Mouse (Mus musculus) spleen, postnatal 14 days (tissue): ENCODE results near the gene Klk1b3.
"Not testable (repeated sequence)": the region's sequence is repeated elsewhere in the genome, so short reads cannot be mapped to it uniquely, and the experiment has no call there.

Experiments used
- DNase-seq, 2 experiments: peaks; one replicate each; pipeline ENCODE4 v3.0.0; 2021 to 2022; ENCODE audit warnings: low spot score in 2 of 2

The Klk1b3 gene

DNA sequence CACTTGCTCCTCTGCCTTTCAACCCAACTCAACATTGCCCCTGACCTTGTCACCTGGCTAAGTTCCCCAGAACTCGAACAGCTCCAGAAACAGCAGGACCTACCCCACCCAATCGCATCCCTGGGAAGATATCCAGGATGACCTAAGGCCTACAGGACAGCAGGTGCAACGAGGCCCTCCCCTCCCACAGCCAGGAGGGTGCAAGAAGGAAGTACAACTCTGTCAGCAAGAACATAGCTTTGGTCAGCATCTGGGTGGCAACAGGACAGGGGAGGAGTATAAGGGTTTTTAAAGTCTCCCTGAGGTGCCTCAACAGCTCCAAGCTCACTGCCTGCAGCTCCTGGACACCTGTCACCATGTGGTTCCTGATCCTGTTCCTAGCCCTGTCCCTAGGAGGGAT lies at the start of gene Klk1b3:
Klk1b3 (plus strand) TSS at position 301 of the 400 bp plus-strand sequence.
- no peak for DNase-seq

DNA sequence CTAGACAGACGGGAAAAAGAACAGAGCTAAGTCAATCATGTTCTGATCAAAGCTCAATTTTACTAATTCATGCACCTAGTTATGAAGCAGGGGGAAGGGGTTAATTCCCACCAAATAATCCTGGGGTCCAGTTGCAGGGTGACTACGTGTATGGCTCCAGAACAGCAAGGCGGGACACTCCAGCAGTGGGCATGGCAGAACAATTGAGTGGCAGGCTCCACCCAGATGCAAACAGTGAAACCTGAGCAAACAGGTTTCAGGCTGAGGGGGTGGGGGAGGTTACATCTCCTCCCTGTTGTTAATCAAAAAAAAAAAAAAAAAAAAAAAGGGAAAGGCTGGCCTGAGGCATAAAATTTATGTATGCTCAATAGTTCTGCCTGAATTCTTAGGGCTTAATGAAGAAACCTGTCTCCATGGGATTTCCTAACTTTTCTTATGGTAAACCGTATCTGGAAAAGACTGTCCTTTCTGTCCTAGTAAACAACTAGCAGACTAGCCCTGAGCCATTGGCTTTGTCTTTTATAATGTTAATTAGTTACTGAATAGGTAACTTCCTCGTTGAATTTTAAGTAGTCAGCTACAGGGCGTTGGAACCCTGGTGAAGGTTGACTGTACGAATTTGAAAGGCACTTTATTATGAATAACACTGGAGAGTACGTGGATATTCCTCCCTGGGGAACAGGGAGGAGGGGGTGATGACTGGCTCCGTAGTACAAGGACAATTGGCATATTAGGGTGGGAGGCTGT lies 18.5 kb upstream of the Klk1b3 start:
- no peak for DNase-seq

GRCm38 (mm10) chr7:44186516-44186915 lies 11.5 kb upstream of the Klk1b3 start:
- not testable (repeated sequence) for DNase-seq

- not testable (repeated sequence) for DNase-seq
Measured at GRCm38 (mm10) chr7:44187936-44188335, 10.1 kb upstream of the Klk1b3 start, which contains the start of gene Klk1b24. Klk1b24 (plus strand) TSS chr7:44188236.

DNA sequence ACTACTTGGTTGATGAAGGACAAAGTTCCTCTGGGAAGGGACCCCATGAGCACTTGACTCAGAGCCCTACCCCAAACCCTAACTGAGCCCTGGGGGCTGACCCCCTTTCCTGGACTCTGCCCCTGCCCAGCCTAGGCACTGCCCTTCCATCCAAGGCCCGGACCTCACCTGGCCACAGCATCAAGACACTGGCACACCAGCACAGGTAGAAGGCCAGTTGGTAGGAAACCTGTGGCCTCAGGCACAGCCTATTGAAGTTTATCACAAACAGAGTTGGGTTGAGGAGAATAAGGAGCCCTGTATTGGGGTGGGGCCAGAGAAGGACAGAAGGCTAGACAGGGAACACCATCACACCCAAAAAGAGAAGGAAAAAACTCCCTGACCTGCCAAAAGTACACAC lies 4.5 kb upstream of the Klk1b3 start:
- not testable (repeated sequence) for DNase-seq

- not testable (repeated sequence) for DNase-seq
Measured at GRCm38 (mm10) chr7:44207135-44207534, 9.1 kb downstream of the Klk1b3 start, which contains the start of gene Klk1b4. Klk1b4 (plus strand) TSS chr7:44207435.

- no peak for DNase-seq
Measured at GRCm38 (mm10) chr7:44208307-44208706, 10.3 kb downstream of the Klk1b3 start.

DNA sequence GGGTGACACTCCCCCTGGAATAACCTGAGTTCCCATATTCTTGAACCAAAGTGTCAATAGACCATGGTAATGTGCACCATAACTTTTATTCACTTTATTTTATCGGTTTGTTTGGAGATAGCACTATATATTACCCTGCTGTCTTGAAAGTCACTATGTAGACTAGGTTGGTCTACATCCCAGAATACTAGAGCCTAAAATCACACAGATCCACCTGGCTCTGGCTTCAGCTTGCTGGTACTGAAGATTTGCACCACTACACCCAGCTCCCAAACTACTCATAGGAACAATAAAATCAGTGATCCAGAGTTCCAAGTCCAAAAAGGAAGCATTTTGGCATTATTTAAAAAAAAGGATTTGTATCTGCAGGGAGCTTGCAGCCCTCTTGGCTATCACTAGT lies 17.7 kb downstream of the Klk1b3 start, which contains the start of gene Klk1b5:
Klk1b5 (plus strand) TSS at position 301 of the 400 bp plus-strand sequence.
- no peak for DNase-seq

DNA sequence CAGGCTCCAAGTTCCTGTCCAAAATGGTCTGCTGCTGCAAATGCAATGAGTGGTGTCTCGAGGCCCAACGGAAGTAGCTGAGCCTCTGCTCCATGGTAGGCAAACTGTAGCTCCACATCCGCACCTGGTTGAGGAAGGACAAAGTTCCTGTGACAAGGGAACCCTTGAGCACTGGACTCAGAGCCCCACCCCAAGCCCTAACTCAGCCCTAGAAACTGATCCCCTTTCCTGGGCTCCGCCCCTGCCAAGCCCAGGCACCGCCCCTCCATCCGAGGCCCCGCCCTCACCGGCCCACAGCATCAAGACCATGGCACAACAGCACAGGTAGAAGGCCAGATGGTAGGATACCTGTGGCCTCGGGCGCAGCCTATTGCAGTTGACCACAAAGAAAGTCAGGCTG lies 23.6 kb downstream of the Klk1b3 start:
- not testable (repeated sequence) for DNase-seq

DNA sequence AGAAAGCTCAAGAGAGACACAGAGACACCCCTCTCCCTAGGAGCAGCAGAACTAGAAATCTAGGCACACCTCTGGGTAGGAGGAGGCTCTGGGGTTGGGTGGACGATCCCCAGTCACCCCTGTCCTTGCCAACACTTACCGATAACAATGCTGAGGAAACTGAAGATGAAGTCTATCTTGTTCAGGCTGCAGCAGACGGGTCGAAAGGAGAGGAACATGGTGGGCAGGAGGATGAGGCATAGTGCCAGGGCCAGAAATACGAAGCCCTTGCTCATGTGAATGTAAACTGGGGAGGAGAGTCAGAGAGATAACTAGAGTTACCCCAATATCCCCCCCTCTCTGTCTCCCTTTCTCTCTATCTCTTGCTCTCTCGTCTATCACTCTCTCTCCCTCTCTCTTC lies 24.3 kb downstream of the Klk1b3 start:
- not testable (repeated sequence) for DNase-seq

- no peak for DNase-seq
Measured at GRCm38 (mm10) chr7:44225076-44225475, 27.1 kb downstream of the Klk1b3 start, which contains the start of gene Klk1. Klk1 (plus strand) TSS chr7:44225360.

DNA sequence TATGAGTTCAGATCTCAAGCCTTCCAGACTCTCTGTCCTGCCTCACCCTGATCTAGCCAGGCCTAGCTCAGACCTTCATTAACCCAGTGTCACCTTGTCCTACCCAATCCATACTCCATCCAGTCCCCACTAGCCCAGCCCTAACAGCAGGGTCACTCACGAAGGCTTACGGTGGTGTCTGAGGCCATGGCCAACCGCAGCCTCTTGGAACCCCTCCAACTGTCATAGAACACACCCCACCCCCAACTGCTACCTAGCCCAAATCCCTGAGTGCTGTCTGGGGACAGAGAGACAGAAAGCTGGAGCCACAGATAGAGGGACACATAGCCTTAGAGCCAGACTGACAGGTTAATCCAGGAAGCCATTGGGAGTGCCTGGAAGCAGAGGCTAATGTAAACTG lies 37.9 kb downstream of the Klk1b3 start, which contains the start of gene Gm36864:
Gm36864 (plus strand) TSS at position 269 of the 400 bp plus-strand sequence.
- DNase-seq: no peak

DNA sequence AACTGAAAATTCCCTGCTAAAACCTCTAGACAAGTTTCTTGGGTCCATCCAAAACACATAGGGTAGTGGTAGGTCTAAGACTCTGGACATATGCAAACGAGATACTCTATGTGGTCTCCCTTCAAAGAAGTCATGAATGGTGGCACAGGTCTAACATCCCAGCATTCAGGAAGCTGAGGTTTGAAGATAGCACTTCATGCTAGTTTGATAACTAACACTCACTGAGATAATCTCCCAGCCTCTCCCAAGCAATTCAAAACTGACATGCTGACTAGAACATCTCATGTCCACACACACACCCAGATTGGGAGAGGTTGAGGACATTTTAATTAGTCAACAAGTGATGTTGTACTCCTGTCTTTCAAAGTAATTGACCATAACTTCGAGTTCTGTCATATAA lies 41.9 kb downstream of the Klk1b3 start:
- DNase-seq: no peak

GRCm38 (mm10) chr7:44240712-44241111 lies 42.7 kb downstream of the Klk1b3 start:
- no peak for DNase-seq

GRCm38 (mm10) chr7:44241163-44241562 lies 43.2 kb downstream of the Klk1b3 start:
- DNase-seq: no peak

DNA sequence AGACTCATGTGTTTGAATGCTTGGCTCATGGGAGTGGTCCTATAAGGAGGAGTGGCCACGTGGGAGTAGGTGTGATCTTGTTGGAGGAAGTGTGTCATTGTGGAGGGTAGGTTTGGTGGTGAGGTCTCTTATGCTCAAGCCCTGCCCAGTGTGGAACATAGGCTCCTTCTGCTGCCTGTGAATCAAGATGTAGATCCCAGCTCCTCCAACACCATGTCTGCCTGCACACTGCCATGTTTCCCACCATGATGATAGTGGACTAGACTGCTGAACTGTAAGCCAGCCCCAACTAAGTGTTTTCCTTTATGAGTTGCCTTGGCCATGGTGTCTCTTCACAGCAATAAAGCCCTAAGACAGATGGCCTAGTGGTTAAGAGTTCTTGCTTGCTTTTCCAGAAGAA lies 46.1 kb downstream of the Klk1b3 start:
- DNase-seq: no peak

- DNase-seq: peak; percentile 83 to 88
Measured at GRCm38 (mm10) chr7:44246055-44246983, 48.3 kb downstream of the Klk1b3 start, which contains the start of the genes 1700028J19Rik and 2410002F23Rik. 1700028J19Rik (minus strand) TSS chr7:44246695. 2410002F23Rik (plus strand) TSS chr7:44246722.

DNA sequence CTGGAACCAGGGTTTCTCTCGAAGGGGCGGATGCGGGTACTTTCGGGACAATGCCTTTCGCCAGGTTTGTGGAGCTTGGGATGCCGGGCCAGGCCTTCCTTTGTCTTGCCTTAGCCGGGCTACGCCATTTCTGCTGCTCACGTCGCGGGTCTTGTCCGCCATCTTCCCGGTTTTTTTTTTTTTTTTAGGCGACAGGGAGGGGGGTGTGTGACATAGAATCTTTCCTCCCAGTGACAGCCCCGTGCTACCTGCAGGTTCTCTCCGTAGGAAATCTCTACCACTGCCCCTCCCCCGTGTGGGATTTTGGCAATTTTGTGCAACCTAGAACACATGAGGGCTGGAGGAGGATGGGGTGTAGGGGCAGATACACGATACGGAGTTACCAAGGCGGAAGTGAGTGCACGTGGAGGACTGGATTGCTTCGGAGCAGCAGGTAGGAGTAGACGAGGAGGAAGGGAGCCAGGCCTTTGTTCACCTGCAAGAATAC lies 49.0 kb downstream of the Klk1b3 start:
- no peak for DNase-seq

- no peak for DNase-seq
Measured at GRCm38 (mm10) chr7:44247971-44248370, 50.0 kb downstream of the Klk1b3 start.

GRCm38 (mm10) chr7:44249248-44249647 lies 51.3 kb downstream of the Klk1b3 start:
- no peak for DNase-seq

DNA sequence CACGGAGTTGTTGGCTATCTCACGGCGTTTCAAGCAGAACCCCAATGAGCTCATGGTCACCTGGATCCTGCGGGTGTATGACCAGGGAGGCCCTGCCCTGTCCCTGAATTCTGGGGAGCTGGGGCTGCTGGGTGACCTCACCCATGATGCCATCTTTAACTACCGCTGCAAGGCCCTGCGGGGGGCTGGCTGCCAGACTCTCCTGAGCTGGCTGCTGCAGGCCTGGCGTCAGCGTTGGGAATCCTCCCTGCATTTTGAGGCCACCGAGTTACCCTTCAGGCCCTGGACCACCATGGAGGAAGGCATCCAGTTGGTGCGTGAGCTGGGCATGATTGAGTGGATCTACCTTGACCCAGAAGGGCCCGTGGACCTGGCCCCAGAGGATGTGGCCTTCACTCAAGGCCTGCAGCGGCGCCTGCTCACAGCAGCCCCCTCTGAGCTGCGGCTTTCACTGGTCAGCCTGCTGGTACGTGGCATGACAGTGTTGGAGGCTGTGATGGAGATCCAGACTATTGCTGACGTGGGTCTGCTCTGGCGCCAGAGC lies 52.8 kb downstream of the Klk1b3 start:
- not testable (repeated sequence) for DNase-seq
